Mouse (Mus musculus) C2C12 (cell line): ENCODE results near the gene Zfhx3.

Experiments
- CTCF ChIP-seq: IDR thresholded peaks from one replicate; pipeline ENCODE4 v1.5.1; 2011; ENCODE audit not compliant: control insufficient read depth, insufficient read depth, insufficient read length
- MAX ChIP-seq: IDR thresholded peaks from one replicate; pipeline ENCODE4 v1.6.1; 2011; ENCODE audit warnings: mild to moderate bottlenecking, control low read depth
- MYOG ChIP-seq: IDR thresholded peaks from one replicate; pipeline ENCODE4 v1.6.1; 2011; ENCODE audit not compliant: control insufficient read depth, insufficient read length; ENCODE audit errors: extremely low read depth

GRCm38 (mm10) chr8:108829305-108829717 is 886.9 kb downstream of the Zfhx3 start:
- TF ChIP-seq CTCF (no peak), MAX (no peak), MYOG (no peak)
